Mouse (Mus musculus): ENCODE results near the gene Akap2. TPM values are rescaled to one million over a fixed set of nuclear protein-coding genes. Genes with fewer than 3 reads are reported as not detected.

Akap2 gene
- polyA plus RNA-seq, 1 experiment from 2014 or later, result 1.5 TPM

DNA sequence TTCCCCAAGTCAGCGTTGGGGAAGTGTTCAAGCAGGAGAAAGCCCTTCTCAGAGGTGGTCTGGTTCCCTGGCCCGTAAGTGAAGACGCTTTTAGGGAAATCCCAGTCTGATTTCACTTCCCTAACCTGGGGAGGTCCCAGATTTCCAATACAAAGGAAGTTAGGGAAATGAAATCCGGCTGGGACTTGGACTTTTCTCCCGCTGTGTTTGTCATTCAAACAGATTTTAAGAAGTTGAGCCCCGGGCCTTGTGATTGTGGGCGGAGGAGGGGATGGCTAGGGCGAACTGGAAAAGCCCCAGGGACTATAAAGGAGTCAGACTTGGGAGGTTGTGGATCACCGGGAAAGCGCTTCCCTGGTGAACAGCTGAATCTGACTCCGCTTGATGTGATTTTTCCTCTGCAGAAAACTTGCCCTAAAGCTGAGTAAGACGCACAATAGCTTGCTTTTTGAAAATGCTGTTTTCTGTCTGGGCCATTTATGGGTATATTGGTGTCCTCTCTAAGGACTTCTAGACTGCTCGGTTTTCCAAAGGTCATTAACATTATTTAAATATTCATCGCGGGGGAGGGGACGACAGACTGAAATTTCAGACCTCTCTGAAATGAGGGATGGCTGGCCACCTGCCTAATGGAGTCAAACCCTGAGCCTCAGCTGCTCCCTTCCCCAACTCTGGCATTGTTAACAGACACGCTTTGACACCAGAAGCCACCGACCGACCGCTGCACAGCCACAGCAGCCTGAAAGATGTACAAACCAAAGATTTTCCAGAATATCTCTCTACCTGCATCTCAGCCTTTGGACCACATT, 63.6 kb downstream of the Akap2 start:
- Histone ChIP-seq H3K4me1 (replicated peaks) (peaks cover 15% of the 10 kb centered on the region), H3K36me3 (no peaks in the 10 kb centered on the region), H3K4me3 (replicated peaks) (no peak overlapping the region), H3K27me3 (peaks cover 60% of the 10 kb centered on the region), H3K9me3 (replicated peaks) (no peaks in the 10 kb centered on the region), H3K27ac (no peak overlapping the region), H3K9ac (no peak overlapping the region), H3K4me2 (no peak overlapping the region)
- DNase-seq (no peak), ATAC-seq (ENCODE audit: low read depth) (no peak)
- 13% methylated on average over 20 of the region's 20 CpGs for WGBS (ENCODE audit: insufficient replicate concordance)

DNA sequence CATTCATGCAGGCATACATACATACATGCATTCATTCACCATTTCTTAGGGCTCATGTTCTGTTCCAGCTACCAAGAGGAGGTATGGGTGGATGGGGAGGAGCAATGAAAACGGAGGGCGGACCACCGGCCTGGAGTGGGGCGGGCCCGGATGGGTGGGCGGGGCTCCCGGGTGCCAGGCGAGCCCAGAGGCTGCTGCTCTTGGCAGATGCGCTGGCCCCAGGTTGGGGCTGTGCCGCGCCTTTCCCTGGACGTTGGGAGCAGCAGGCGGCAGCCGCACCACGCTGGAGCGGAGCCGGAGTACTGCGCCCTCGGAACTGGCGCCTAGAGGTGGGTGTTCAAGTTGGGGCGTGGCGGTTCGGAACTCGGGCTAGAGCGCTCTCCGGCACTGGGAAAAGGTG, 64.5 kb downstream of the Akap2 start:
- Histone ChIP-seq H3K27me3 (peaks cover 60% of the 10 kb centered on the region), H3K27ac (no peak overlapping the region), H3K36me3 (no peaks in the 10 kb centered on the region), H3K4me1 (replicated peaks) (peaks cover 15% of the 10 kb centered on the region), H3K9me3 (replicated peaks) (no peaks in the 10 kb centered on the region), H3K4me2 (peak overlapping the region; percentile 70), H3K9ac (no peak overlapping the region; the same call in 1 of the 2 replicates), H3K4me3 (replicated peaks) (peak overlapping the region; percentile 46)
- peak; percentile 39 for DNase-seq
- peak; percentile 89 for ATAC-seq (ENCODE audit: low read depth)
- WGBS (ENCODE audit: insufficient replicate concordance), result under 1% methylated on average over 26 of the region's 26 CpGs

DNA sequence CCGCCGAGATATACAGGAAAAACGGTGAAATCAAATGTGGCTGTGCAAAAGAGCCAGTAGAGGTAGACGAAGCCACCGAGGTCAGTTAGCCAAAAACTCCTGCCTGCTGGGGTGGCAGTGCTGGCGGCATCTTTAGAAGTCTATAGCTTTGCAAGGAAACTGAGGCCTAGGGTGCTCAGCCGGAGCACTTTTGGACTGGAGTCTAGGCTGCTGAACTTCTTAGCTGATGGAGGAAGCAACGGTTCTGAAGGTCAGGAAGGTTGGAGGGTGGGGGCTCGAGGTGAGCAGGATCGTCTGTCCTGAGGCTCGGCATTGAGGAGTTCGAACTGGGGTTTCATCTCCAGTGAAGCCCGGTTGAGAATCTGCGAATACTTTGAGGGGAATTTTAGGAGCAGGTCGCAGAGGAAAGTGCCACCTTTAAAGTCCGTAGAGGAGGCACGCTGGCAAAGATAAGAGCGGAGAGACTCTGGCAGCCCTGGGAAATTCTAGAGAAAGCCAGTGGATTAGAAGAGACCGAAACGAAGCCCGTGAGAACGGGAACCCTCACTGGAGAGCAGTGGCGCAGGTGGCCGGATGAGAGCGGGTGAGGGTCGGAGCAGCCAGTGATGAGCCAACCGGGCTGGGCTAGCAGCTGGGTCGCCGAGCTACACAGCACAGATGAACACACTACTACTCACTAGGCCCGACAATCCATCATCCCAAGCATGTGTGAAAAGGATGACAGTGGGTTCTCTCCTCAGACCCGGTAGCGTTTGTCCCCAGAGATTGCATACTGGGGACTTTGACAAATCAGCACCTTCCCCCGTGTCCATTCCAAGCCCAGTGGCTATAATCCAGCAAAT, 65.3 kb downstream of the Akap2 start:
- H3K9me3 ChIP-seq (replicated peaks), result no peaks in the 10 kb centered on the region
- peak overlapping the region; percentile 70 for H3K4me2 ChIP-seq
- WGBS (ENCODE audit: insufficient replicate concordance), result 3% methylated on average over 33 of the region's 33 CpGs
- H3K27me3 ChIP-seq, result peaks cover 60% of the 10 kb centered on the region
- H3K4me1 ChIP-seq (replicated peaks), result peaks cover 15% of the 10 kb centered on the region
- peak overlapping the region; percentile 46 for H3K4me3 ChIP-seq (replicated peaks)
- H3K9ac ChIP-seq, result no peak overlapping the region; the same call in 1 of the 2 replicates
- DNase-seq (no peak), ATAC-seq (ENCODE audit: low read depth) (no peak)
- H3K36me3 ChIP-seq, result no peaks in the 10 kb centered on the region
- no peak overlapping the region for H3K27ac ChIP-seq

DNA sequence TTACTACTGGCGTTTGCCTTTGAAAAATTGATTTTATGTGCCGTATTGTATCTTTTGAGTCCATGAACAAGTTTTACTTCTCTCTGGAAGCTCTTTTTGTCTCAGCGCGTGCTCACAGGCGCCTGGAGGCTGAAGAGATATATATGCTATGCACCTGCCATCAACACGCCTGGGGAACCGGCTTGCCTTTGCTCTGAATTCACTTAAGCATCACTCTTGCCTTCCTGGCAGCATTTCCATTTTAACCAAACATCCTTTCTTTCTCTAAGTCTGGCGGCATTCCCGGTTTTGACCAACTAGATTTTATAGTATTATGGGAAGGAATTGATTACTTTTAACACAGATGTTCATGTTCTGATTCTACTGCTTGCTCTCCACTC, 65.9 kb downstream of the Akap2 start:
- Histone ChIP-seq H3K9me3 (replicated peaks) (no peaks in the 10 kb centered on the region), H3K27ac (no peak overlapping the region), H3K4me3 (replicated peaks) (no peak overlapping the region), H3K36me3 (no peaks in the 10 kb centered on the region), H3K9ac (no peak overlapping the region), H3K4me1 (replicated peaks) (peaks cover 15% of the 10 kb centered on the region), H3K4me2 (no peak overlapping the region), H3K27me3 (peaks cover 58% of the 10 kb centered on the region)
- DNase-seq, result no peak
- no peak for ATAC-seq (ENCODE audit: low read depth)
- WGBS (ENCODE audit: insufficient replicate concordance), result 49% methylated on average over 9 of the region's 9 CpGs

DNA sequence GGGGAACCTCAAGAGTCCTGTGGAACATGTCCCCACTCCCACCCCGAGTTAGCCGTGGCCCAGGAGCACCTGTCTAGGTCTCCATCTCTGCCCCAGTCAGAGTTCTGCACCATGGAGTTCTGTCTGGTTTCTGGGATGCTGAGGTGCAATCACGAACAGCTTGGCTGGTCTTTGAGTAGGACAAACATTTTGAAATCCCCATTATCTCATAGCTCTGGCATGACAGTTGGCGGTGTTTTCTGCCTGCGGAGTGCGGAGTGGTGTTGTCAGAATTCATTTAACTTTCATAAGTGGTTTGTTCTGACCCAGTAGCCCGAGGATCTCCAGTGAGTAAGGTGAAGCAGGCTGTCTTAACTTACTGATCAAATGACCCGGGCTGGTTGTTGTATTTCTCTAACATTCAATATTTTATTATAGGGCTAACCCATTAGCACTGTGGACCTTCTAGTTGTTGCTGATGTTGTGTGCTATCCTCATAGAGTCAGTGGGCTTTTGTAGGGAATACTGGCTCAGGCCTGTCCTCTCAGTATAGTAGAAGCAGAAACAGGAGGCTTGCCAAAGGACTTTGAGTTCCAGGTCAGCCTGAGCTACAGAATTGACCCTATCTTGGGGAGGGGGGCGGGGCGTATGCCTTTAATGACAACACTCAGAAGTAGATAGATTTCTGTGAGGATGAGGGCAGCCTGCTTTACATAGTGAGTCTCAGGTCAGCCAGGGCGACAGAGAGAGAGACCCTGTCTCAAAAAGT, 66.6 kb downstream of the Akap2 start:
- WGBS (ENCODE audit: insufficient replicate concordance), result 66% methylated on average over 11 of the region's 11 CpGs
- DNase-seq (no peak), ATAC-seq (ENCODE audit: low read depth) (no peak)
- Histone ChIP-seq H3K4me2 (no peak overlapping the region), H3K27me3 (peaks cover 58% of the 10 kb centered on the region), H3K36me3 (no peaks in the 10 kb centered on the region), H3K4me3 (replicated peaks) (no peak overlapping the region), H3K9me3 (replicated peaks) (no peaks in the 10 kb centered on the region), H3K4me1 (replicated peaks) (peaks cover 15% of the 10 kb centered on the region), H3K27ac (no peak overlapping the region), H3K9ac (no peak overlapping the region)

DNA sequence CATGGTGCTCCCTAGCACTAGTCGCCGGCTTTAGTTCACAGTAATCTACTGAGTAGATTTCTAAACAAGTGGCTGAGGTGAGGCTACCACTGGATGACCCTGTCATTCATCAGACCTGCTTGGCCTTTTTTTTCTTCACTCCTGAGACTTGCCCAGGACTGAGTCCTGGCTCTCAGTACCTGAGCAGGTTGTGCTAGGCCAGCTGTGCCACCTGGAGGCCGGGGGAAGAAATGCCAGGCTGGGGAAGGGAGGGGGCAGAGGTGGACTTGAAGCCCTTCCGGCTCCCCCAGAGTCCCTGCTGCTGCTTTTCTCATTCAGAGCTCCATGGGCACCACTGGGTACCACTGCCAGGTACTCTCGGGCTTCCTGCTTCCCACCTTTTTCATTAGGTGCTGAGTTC, 71.3 kb downstream of the Akap2 start:
- Histone ChIP-seq H3K4me3 (replicated peaks) (no peak overlapping the region), H3K4me2 (no peak overlapping the region), H3K36me3 (no peaks in the 10 kb centered on the region), H3K4me1 (replicated peaks) (peaks cover 5% of the 10 kb centered on the region), H3K27me3 (peaks cover 16% of the 10 kb centered on the region), H3K27ac (no peak overlapping the region), H3K9me3 (replicated peaks) (no peaks in the 10 kb centered on the region), H3K9ac (no peak overlapping the region)
- ATAC-seq (ENCODE audit: low read depth) (no peak), DNase-seq (no peak)
- 50% methylated on average over 5 of the region's 5 CpGs for WGBS (ENCODE audit: insufficient replicate concordance)

DNA sequence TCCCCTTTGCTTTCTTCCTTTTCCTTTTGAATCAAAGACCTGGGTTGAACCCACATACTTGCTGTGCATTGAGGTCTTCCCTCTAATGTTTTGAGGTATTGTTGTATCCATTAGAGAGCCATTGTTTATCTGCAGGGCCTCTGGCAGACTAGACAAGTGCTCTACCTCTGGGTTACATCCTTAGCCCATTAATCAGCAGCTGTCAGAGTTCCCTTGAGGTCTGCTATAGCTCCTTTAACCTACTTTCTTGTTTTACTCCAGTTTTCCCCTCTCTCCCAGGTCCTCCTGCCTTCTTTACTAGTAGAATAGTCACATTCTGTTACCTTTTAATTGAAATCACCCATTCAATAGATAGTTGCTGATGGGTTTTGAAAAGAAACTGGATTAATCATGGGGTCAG, 71.7 kb downstream of the Akap2 start:
- no peak overlapping the region for H3K9ac ChIP-seq
- H3K4me2 ChIP-seq, result no peak overlapping the region
- peaks cover 12% of the 10 kb centered on the region for H3K27me3 ChIP-seq
- H3K27ac ChIP-seq, result no peak overlapping the region
- DNase-seq (no peak), ATAC-seq (ENCODE audit: low read depth) (no peak)
- H3K9me3 ChIP-seq (replicated peaks), result no peaks in the 10 kb centered on the region
- H3K36me3 ChIP-seq, result no peaks in the 10 kb centered on the region
- peaks cover 9% of the 10 kb centered on the region for H3K4me1 ChIP-seq (replicated peaks)
- no peak overlapping the region for H3K4me3 ChIP-seq (replicated peaks)

DNA sequence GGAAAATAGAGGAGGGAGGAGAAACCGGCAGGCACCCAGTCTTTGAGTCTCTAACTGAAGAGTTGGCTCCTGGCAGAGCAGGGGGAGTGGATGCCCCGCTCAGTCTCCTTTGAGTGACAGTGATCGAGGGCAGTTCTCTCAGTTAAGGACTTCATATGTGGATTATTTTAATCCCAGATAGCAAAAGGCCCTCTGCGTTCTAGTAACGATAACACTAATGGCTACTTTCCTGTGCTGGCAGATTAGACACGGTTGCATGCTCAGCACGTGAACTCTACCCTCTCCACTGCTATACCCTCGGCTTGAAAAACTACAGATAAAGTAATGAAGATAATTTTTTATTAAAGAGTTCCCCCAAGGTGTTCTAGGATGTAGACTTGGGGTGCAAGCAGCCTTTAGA, 76.5 kb downstream of the Akap2 start:
- Histone ChIP-seq H3K9me3 (replicated peaks) (no peaks in the 10 kb centered on the region), H3K27me3 (no peaks in the 10 kb centered on the region), H3K4me1 (replicated peaks) (peaks cover 36% of the 10 kb centered on the region), H3K36me3 (no peaks in the 10 kb centered on the region), H3K4me2 (peak overlapping the region; percentile 12; the same call in 1 of the 2 replicates), H3K27ac (no peak overlapping the region; the same call in none of the 2 replicates), H3K9ac (no peak overlapping the region), H3K4me3 (replicated peaks) (no peak overlapping the region)
- WGBS (ENCODE audit: insufficient replicate concordance), result 21% methylated on average over 8 of the region's 8 CpGs
- ATAC-seq (ENCODE audit: low read depth), result peak; percentile 83
- no peak for DNase-seq

DNA sequence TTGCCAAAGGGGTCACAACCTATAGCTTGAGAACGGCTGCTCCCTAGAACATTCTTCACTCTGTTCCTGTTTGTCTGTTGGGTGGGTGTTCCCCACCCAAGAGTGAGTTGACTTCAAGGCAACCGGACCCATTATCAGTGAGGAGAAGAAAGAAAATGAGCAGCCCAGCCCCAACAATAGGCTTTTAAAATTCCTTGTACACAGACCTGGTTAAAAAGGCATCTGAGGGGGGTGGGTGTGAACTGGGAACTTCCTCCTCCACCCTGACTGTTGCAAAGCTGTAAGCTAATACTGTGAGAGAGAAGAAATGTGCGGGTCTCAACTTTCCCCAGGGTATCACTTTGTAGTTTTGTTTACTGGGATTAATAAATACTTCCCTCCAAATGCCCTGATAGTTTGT, 77.1 kb downstream of the Akap2 start:
- no peaks in the 10 kb centered on the region for H3K27me3 ChIP-seq
- H3K4me1 ChIP-seq (replicated peaks), result peaks cover 42% of the 10 kb centered on the region
- DNase-seq (no peak), ATAC-seq (ENCODE audit: low read depth) (no peak)
- H3K4me2 ChIP-seq, result no peak overlapping the region
- no peak overlapping the region for H3K9ac ChIP-seq
- H3K36me3 ChIP-seq, result no peaks in the 10 kb centered on the region
- H3K9me3 ChIP-seq (replicated peaks), result no peaks in the 10 kb centered on the region
- WGBS (ENCODE audit: insufficient replicate concordance), result 24% methylated on average over 3 of the region's 3 CpGs
- no peak overlapping the region for H3K4me3 ChIP-seq (replicated peaks)
- no peak overlapping the region for H3K27ac ChIP-seq

DNA sequence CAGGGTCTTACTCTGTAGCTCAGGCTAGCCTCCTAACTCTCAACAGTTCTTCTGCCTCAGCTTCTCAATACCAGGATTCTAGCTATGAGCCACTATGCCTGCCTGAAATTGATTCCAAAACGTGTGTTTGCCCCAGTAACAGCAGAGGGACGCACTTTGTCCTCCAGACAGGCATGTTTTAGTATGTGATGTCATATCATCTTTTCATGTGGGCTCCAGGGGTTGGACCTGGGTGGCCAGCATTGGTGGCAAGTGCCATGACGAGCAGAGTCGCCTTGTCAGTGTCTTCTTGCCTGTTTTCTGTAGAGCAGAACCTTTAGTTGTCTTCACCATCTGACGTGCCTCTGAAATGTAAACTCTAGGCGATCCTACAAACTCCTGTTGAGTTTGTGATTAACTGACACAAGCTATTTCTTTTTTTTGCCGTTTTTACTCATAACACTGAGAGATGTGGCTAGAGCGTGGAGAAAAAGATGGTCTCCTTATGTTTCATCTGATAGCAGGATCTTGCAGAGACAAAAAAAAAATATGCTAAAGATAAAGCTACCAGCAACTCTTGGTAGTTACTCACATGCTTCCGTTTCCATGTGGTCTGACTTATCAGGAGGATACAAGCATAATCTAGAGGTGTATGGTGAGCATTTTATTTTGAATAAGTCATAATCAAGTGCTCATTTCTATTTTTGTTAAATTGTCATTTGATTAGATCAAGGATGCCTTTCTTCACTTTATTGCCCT, 80.3 kb downstream of the Akap2 start:
- 0 out of 2 replicates have a peak, but pooled peaks have one; percentile 19 for ATAC-seq (ENCODE audit: low read depth)
- Histone ChIP-seq H3K4me3 (replicated peaks) (no peak overlapping the region), H3K27me3 (no peaks in the 10 kb centered on the region), H3K9ac (no peak overlapping the region), H3K36me3 (no peaks in the 10 kb centered on the region), H3K27ac (peak overlapping the region; percentile 69), H3K4me2 (peak overlapping the region; percentile 44), H3K4me1 (replicated peaks) (peaks cover 44% of the 10 kb centered on the region), H3K9me3 (replicated peaks) (no peaks in the 10 kb centered on the region)
- DNase-seq, result no peak
- WGBS (ENCODE audit: insufficient replicate concordance), result 29% methylated on average over 9 of the region's 9 CpGs
